Mouse (Mus musculus): ENCODE data around the gene Gm29110. TPM values are rescaled to one million over a fixed set of nuclear protein-coding genes. Genes with fewer than 3 reads are reported as not detected.
"Not testable (repeated sequence)": the region's sequence is repeated elsewhere in the genome, so short reads cannot be mapped to it uniquely, and the experiment has no call there.

Gene Gm29110
- polyA plus RNA-seq (2015; fragmentation: Nextera tagmentation; extraction: Ambion mirVana): not detected in 2 replicates

GRCm38 (mm10) chrY:74470231-74470630, at the start of gene Gm29110:
Gene Gm29110 (plus strand): TSS chrY:74470531.
- H3K9me3 ChIP-seq; H3K27me3 ChIP-seq; ATAC-seq (ENCODE audit: borderline replicate concordance, extremely low read depth, low FRiP score, low TSS enrichment); H3K4me3 ChIP-seq; H3K4me1 ChIP-seq; H3K36me3 ChIP-seq; H3K4me2 ChIP-seq; H3K9ac ChIP-seq; H3K27ac ChIP-seq: not testable (repeated sequence)
- WGBS: 90% methylated on average over 4 of the region's 6 CpGs

Other genes with a start within 250 kb of the Gm29110 start
- not detected in 2 replicates for gene Gm21913, start 153.4 kb downstream of the Gm29110 start, polyA plus RNA-seq (2015; fragmentation: Nextera tagmentation; extraction: Ambion mirVana)

All from lung, embryonic 15.5 days (tissue).